Mouse (Mus musculus) urinary bladder, adult 2 months (tissue): ENCODE data around the gene Rnf113a2. TPM values are rescaled to one million over a fixed set of nuclear protein-coding genes. Genes with fewer than 3 reads are reported as not detected.

Experiments
- DNase-seq: peaks from one replicate; pipeline ENCODE4 v3.0.0; 2022; ENCODE audit warnings: low spot score
- polyA plus RNA-seq: library from polyadenylated mRNA; depleted of rRNA; stranded (reverse); fragments of >200 nt; gene quantifications from 2 replicates; pipeline ENCODE4 v1.2.3, GENCODE M21; 2012; rRNA removed

Gene Rnf113a2
- polyA plus RNA-seq, 1 experiment = 22.3 TPM

DNA sequence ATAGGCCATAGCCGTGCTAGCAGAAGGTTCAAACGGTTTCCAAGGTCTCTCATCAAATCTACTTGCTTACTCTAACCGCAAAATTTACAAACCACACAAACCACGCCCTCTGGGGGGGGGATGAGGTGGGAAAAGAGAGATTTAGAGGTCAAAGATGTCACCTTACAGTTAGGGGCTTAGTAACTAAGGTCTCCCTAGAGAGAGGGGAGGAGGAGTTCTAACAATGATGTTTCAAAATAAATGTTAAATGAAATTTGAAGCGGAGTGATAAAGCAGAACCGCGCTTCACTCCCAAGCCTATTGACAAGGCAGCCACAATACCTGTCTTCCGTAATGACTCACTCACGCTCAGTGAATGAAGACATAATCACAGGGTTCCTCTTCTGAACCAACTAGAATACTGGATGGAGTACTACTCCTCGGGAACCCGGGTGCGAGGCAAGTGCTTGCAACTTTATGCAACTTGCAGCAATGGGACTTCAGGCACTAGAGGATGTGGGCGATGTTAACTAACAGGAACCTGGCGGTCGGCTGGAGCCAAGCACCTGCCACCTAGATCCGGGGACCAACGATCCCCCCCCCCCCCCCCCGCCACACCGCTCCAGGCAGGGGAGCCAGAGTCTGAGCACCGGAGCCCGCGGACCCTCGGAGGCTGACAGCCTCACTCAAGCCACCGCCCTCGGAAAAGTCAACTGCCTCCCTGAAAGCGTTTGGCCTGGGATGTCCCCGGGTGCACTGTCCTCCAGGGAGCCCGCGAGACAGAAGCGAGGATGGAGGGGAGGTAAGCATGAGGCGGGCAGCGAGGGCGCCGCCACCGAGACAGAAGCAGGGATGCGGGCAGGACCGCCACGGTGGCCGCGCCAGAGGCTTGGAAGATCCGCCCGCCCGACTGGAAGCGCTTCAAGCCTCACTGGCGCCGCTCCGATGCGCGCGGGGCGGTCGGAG, 8.8 kb upstream of the Rnf113a2 start:
- DNase-seq = no peak

DNA sequence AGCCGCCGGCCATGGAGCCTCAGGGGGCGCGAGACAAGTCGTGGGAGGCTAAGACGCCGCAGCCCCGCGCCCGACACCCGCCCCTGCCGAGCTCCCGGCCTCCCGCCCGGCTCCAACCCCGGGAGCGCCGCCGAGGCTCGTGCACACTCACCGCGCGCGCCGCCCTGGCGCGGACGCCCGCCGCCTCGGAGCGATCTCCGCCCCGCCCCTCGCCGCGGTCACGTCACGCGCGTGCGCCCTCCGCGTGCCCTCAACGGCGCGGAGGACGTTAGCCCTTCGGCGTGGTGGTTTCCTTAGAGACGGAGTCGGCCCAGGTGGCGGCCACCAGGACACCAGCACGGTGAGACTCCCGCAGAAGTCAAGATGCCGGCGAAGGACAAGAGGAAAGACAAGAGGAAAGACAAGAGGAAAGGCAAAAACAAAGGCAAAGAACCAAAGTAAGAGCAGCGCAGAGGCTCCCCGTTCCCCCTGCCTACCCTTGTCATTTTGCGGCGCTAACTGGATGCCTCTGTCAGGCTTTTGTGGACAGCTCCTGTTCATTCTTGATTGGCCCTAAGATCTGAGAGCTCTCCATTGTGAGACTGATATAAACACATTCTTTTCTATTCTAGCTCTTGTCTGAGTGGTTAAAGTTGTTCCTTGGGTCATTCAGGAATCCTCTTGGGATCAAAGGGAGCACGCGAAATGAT, 8.0 kb upstream of the Rnf113a2 start, which contains the start of the genes Entpd5 and Bbof1:
TSS of gene Entpd5 (minus strand) at position 211 of the 689 bp plus-strand sequence.
TSS of gene Bbof1 (plus strand) at position 253 of the 689 bp plus-strand sequence.
- peak; percentile 88 for DNase-seq

DNA sequence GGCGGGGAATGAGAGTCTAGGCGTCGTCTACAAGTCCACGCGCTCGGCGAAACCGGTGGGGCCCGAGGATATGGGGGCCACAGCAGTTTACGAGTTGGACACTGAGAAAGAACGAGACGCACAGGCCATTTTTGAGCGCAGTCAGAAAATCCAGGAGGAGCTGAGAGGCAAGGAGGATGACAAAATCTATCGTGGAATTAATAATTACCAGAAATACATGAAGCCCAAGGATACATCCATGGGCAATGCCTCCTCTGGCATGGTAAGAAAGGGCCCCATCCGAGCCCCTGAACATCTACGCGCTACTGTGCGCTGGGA, 568 bp downstream of the Rnf113a2 start:
- no peak for DNase-seq

DNA sequence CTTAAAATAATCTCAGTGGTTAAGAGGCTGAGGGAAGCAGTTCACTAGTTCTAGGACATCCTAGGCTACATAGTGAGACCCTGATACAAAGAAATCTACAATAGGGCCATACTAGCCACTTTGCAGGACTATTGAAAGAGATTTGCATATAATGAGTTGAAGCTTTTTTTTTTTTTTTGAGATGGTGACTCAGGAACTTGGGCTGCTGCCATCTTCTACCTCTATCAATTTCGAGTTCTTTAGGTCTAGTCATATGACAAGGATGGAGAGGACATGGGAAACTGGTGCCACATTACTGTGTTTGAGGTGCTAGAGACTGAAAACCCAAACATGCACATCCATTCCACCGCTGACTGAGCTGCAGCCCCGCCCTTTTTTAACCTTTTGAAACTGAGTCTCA, 7.0 kb downstream of the Rnf113a2 start:
- DNase-seq = no peak

DNA sequence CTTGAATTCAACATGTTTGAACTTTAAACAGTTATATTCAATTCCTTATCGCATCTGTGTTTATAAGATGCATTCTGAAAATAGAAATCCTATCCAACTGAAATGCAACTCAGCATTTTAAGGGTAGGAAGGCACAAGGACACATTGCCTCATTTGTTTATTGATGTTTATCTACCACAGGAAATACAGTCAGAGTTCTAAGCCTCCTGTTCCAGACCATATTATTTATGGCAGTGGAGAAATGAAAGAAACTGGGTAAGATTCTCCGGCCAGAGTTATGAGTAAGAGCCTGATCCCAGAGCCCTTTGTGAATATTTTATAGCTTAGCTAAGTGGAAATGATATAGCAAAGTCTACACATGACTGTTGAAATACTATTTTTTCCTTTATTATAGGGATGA, 12.8 kb downstream of the Rnf113a2 start:
- DNase-seq = no peak

DNA sequence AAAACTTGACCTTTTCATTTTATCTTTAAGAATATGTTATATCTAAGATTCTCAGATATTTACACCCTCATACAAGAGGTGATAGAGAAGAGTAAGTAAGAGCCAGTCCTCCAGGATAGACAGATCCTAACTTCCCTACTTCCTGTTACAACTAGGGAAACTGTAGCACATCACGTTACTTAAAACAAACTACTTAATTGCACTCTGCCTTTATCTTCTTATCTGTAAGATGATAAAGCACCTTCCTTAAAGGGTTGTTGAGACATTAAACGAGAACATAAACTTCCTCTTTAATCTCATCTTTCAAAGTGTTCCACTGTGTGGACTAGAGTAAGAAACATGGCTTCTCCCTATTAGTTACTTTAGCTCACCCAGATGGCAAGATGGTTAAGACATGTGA, 21.7 kb downstream of the Rnf113a2 start:
- no peak for DNase-seq

DNA sequence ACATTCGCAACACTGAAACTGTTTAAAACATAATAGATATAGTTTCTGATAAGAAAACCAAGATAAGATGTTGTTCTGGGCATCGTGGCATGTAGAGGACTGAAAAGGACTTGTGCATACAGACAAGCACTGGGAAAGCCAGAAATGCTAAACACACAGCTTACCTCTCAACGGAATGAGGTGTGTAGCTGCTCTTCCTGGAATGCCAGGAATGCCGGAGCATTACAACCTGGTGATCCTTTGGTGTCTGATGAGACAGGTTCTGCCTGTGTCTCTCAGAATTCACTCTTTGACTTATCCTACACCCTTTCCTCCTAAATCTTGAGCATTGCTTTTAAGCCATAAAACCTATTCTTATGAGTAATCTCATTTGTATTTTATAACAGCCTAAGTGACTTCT, 25.5 kb downstream of the Rnf113a2 start:
- no peak for DNase-seq

DNA sequence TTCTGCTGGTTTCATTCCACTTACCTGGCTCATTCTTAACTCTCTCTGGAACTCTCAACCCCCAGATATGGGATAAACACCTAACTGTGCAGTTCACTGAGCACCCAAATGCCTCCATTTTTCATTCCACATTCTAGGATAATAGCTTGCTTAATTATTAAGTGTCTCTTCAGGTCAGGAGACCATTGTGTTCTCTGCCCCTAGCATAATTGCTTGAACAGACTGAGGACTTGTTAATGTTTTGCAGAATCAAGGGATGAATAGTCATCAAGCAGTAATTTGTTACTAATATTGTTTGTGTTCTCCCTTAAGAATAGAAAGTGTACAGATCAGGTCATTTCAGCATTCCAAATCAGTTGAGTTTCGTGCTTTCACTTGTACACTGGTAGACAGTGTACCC, 30.4 kb downstream of the Rnf113a2 start:
- no peak for DNase-seq

DNA sequence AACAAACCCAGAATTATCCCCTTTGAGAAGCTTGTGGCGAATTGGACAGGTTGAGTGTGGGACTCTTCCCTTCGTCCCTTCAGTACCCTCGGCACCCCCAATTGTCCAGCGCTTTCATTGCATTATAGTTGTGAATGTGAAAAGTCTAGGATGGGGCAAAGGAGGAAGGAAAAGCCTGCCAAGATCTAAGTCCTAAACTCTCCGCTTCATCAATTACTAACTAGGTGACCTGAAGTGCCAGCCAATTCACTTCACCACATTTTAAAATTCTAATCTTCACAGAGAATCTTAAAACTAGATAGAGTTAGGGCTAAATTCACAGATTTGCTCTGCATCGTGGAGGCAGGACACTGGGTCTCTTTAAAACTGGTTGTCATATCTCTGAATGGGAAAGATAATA, 31.2 kb downstream of the Rnf113a2 start:
- DNase-seq = no peak

DNA sequence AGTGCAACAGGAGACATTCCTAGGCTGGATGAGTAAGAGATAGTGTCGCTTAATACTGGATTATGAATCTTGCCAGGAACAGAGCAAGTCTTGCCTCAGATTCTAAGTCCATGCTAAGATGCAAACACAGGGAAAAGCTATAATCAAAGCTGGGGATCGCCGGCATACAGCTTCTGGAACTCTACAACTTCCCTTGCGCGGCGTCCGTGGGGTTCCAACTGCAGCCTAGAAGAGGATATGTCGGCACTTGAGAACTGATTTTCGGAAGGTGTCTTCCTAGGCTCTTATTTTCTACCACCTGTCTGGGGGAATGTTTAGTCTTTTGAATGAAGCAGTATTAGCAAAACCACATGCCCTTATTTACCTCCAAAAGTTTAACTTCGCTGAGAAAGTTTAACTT, 32.9 kb downstream of the Rnf113a2 start:
- DNase-seq = no peak

DNA sequence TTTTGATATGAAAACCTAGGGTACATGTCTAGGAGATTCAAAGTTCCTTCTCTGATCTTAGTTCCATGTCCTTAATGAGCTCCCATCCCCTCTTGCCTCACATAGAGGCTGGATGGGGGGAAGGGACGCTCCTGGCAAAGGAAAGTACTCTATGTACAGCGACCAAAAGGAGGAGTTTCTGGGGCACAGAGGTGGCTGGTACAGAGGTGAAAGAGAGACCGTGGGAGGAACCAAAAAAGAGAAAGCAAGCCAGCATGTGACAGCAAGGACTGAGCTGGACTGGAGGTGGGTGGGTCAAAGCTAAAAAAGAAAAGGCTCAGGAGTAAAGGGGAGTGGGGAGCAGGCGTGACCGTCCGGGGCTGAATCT, 33.3 kb downstream of the Rnf113a2 start:
- no peak for DNase-seq

DNA sequence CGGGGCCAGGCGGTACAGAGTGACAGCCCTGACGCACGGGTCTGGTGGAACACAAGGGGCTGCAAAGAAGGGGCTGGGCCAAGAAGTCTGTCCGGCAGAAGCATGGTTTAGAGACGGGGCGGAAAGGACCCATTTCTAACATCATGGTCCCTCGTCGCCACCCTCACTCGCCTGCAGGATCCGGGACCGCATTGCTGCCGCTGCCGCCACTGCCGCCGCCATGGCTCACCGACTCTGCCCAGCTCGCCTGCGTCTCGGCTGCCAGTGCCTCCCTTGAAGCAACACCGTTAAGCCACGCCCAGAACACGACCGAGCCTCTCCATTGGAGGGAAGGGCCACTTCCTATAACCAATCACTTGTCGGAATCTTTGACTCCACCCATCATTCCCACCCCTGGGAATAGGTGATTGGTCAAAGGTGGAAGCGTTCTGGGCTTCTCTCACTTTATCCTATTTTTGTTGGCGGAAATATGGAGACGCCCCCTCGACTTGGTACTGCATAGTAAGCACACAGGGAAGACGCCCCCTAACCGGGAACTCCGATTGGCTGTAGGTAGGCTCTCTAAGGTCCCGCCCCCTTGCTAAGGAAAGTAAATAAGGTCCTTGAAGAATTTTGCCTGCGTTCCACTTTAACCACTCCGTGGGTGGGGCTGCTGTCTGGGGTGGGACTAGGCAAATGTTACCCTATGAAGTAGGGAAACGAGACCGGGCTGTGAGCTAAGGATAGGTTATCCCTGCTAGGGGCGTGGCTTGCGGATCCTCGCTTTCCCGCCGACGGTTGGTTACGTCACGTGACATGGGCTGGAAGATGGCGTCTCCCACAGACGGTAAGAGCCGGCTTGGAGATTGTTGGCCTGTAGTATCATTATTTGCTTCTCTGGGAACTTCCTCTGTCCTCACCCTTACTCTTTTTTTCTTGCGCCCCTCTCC, 34.0 kb downstream of the Rnf113a2 start, which contains the start of the genes Aldh6a1 and Lin52:
TSS of gene Aldh6a1 (minus strand) at position 287 of the 929 bp plus-strand sequence.
TSS of gene Lin52 (plus strand) at position 705 of the 929 bp plus-strand sequence.
- DNase-seq = peak; percentile 90

DNA sequence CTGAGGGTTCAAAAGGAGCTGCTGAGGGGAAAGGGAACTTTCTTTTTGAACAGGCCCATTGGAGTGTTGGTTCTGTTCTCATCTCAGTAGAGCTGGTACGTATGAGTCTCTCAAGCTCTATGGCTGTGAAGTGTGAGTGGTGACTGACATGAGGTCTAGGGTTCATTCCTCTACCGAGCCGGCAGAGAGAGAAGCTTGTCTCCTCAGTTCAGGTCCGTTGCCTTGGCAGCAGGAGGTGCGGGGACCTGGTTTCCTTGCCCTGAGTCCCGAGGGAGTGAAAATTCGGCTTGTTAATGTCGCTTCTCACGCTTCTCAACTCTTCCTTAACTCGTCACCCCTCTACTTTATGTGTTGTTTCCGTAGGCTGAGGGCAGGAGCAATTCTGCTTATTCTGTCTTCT, 34.8 kb downstream of the Rnf113a2 start:
- DNase-seq = no peak

DNA sequence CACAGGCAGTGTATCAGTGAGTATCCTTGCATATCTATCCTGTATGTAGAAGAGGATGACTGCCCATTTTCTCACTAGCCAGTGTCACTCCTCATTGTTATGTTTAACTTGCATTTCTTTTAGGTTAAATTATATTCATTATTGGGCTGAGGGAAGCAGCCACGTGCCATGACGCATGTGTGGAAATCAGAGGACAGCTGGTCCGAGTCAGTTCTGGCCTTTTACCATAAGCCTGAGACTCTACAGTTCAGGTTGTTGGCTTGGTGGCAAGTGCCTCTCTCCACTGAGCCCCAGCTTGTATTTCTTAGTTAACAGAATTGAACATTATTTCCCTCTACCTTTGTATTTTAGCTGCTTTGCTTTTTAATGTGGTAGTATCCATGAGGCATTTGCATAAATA, 39.9 kb downstream of the Rnf113a2 start:
- DNase-seq = no peak

DNA sequence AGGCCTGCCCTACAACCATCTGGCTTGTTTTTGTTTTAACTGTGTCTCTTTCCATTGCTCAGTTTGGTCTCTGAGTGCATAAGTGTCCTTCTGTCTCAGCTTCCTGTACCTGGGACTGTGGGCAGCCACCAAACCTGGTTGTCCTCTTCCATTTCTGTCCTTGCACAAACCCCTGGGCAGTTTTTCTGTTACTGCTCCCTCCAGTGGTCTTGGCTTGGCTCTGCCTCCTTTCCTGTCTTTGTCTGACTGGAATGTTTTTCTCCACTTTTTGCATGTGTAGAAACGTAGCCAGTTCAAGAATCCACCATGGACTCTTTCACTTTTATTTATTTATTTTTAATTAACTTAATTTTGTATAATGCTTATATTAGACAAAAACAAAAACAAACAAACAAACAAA, 42.8 kb downstream of the Rnf113a2 start:
- DNase-seq = no peak

DNA sequence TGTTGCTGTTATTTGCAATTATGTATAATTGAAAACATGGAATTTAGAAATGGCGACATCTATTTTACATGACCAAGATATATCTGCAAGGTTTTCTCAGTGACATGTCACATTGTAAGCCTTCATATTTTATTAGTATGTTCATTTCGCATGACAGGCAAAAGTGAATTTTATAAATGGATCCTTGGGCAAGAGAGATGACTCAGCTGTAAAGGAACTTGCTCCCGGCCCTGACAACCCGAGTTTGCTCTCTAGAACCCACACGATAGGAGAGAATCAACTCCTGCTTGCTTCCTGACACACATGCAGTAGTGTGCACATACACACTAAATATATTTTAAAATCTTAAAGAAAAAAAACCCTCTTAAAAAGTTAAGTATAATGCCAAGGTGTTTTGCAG, 44.4 kb downstream of the Rnf113a2 start:
- DNase-seq = no peak

DNA sequence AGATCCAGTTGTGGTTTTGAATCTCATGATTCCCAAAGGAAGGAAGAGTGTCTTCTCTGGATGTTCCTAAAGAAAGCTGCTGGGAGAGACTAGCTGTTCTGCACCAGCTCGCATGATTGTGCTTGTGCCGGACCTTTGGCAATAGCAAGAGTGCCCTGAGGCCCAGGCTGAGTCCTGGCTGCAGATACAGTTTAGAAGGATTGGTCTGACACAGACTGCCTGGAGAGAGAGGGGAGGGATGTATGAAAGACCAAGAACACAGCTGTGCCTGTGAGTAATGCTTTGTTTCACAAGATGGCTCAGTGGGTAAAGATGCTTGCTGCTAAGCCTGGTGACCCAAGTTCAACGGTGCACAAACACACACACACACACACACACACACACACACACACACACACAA, 45.9 kb downstream of the Rnf113a2 start:
- no peak for DNase-seq

Other genes with a start within 250 kb of the Rnf113a2 start
- 11.9 and 16.0 TPM in 2 replicates for gene Elmsan1, start 198.3 kb upstream of the Rnf113a2 start, polyA plus RNA-seq
- gene Ptgr2, start 132.0 kb upstream of the Rnf113a2 start, polyA plus RNA-seq = 33.6 and 38.6 TPM in 2 replicates
- 35.1 and 40.5 TPM in 2 replicates for gene Zfp410, start 100.3 kb upstream of the Rnf113a2 start, polyA plus RNA-seq
- 27.1 and 32.3 TPM in 2 replicates for gene Coq6, start 55.5 kb upstream of the Rnf113a2 start, polyA plus RNA-seq
- gene Fam161b, start 55.4 kb upstream of the Rnf113a2 start, polyA plus RNA-seq = 4.2 and 4.4 TPM in 2 replicates
- gene Entpd5, start 8.2 kb upstream of the Rnf113a2 start, polyA plus RNA-seq = 64.4 and 71.3 TPM in 2 replicates
- gene Bbof1, start 8.1 kb upstream of the Rnf113a2 start, polyA plus RNA-seq = 1.8 and 2.3 TPM in 2 replicates
- 76.3 and 78.6 TPM in 2 replicates for gene Aldh6a1, start 33.8 kb downstream of the Rnf113a2 start, polyA plus RNA-seq
- 16.4 and 17.0 TPM in 2 replicates for gene Lin52, start 34.2 kb downstream of the Rnf113a2 start, polyA plus RNA-seq
- 0.01 TPM in 1 of 2 replicates, not detected in the other for gene Vsx2, start 152.6 kb downstream of the Rnf113a2 start, polyA plus RNA-seq
- 31.0 and 39.8 TPM in 2 replicates for gene Abcd4, start 200.2 kb downstream of the Rnf113a2 start, polyA plus RNA-seq
- gene Vrtn, start 223.8 kb downstream of the Rnf113a2 start, polyA plus RNA-seq = not detected in 2 replicates